Mouse (Mus musculus) hindlimb bud, embryonic 11.5 days (tissue): ENCODE data around the gene Mcm3ap.

Source experiments
- DNase-seq: peaks from one replicate; pipeline ENCODE4 v3.0.0-alpha.2; 2012; ENCODE audit warnings: low read depth, low spot score; ENCODE audit errors: extremely low spot score

Mcm3ap gene

DNA sequence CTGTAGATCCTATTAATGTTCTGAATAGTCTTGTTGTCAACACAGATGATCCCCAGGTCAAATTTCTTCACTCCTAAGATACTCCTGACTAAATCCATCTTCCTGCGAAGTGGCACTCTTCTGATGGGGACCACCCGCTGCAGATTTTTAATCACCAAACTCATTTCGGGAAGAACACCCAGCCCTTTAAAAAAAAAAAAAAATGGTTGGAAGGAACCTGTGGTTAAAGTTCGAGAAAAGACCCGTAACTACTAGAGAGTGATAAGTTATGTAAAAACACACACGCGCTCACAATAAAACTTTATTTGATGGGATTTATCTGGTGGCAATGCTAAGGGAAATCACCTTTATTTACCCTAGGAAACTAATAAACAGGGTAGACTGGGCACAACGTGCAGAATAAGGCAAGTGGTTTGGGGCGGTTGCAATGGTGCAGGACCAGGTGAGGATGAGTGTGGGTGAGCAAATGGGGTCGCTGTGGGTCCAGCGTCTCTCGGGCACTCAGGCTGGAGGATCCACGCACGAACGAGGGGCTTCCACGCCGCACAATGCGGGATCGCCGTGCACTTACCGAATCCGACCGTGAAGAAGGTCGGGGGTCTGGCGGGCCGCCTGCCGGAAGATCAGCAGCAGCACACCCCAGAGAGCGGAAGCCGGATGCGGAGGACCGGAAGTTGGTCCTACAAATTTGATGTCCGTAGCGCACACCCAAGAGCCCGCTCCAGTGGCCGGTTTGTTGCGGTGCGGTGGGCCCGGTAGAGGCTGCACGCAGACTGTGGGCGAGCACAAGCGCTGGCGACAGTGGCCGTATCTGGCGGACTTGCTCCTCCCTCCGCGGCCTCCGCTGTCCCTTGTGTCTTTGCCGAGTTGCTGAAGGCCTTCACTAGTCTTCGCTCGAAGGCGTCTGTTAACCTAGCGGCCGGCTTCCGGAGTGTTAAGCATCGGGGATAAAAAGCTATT, at the start of gene Mcm3ap, which contains the start of gene Ybey:
TSS of gene Mcm3ap (plus strand) at position 725 of the 960 bp plus-strand sequence.
TSS of gene Ybey (minus strand) at position 912 of the 960 bp plus-strand sequence.
- peak; percentile 70 for DNase-seq

DNA sequence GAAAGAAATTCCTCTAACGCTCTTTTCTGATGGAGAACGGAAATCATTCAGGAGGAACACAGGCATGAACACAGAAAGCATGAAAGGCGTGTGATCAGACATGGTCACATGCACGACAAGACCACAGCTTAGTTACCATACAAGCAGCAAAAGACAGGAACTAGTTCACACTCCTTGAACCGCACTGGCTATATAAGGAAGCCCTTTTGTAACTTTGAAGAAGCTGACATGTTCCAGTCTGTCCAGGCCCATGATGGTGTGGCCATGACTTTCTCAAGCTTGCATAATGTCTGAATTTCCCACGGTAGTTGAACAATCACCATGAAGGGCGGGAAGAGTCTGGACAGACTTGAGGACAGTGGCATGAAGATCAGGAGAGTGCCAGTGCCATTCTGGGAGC, 43.1 kb upstream of the Mcm3ap start:
- no peak for DNase-seq

DNA sequence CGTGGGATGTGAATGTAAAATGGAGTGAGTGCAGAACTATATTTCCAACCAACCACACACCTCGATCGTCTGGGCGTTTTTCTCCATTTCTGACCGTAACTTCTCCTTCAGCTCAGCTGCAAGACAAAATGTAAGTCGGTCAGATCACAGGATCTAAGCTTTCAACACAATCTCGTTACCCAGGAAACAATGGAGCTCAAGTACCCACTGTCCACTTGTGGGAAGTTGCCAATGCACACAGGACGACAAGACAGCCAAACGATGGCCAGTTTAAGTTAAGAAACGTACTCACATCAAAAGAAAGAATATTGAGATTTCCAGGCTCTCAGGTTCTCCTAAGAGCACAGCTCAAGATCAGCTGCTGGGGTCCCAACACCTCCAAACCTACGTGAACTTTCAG, 34.8 kb upstream of the Mcm3ap start:
- DNase-seq, result no peak

DNA sequence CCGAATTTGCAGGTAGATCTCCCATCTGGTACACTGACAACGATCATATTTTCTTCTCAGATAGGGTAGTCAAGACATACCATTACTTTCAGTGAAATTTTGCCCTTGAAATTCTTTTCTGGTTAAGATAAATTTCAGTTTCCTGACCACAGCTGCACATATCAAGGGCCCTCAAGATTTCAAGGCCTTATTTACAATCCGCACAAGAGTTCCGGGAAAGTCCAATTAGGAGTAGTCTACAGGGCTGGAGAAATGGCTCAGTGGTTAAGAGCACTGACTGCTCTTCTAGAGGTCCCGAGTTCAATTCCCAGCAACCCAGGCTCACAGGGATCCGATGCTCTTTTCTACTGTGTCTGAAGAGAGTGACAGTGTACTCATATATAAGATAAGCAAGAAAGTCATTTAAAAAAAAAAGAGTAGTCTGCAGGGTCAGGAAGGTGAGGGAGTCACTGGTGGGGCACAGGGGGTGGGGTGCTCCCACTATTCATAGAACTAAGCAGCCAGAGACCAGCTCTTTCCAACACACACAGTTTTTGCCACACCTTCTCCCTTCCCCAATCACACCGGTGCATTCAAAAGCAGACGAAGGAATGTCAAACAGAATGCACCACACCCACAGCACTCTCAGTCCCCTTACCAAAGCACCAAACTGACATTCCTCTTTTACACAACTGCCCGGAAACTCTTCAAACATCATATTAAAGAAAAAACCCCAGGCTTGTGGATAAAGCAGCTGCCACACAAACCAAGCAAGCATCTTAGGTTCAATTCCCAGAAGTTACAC, 29.4 kb upstream of the Mcm3ap start:
- no peak for DNase-seq

DNA sequence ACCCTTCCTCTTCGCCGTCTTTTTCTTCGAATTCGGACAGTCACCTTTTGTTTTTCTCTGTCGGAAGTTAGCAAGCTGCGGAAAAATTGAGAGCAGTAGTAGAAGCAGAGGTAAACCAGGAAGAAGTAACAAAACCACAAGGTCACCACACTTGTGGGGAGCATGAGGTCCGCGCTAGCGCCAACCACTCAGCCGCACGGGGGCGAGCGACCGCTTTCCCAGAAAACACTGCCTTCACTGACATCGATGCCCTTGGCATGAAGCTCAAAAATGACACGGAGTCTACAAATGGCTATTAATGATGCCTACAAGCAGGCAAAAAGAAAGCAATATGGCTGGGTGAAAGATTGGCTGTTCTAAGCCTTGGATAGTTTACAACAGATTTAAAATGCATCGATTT, 28.4 kb upstream of the Mcm3ap start, which contains the start of gene AC141477.1:
TSS of gene AC141477.1 (minus strand) at position 164 of the 400 bp plus-strand sequence.
- DNase-seq, result no peak

DNA sequence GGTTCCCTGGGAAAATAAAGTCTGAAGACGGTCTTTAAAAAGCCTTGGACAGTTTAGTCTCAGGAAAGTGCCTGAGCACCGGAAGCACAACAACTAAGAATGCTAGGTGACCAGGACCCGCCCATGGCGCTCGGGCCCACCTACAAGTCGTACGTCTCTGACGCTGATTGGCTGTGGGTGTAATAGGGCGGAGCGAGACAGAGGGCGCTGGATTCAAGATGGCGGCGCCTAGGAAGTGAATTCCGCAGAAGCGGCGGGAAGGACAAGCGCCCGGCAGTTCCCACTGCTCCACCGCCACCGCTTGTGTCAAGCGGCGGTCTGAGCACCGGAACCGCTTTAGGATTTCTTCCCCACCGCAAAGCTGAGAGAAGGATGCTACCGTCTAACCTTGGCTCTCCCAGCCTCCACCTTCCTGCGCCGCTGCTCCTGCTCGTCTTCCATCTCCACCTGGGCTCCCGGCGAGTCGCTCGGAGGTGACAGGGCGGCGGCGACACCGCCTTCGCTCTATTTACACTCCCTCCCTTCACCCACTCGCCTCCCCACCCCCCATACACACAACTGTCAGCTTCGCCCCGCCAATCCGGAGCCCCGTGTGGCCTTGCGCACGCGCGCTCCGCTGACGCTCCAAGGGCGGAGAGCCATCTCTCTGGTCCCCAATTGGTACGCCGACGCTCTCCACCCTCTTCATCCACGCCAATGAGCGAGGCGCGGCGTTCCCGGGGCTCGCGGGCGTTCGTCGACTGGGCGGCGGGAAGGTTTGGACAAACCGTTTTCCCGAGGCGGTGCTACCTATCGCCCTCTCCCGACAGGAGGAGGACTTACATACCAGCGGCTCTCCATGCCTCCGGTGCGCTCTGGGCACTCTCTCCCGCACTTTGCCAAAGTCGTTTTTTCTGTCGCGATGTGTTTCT, 26.3 kb upstream of the Mcm3ap start, which contains the start of gene Pcnt:
TSS of gene Pcnt (minus strand) at position 609 of the 911 bp plus-strand sequence.
- DNase-seq, result peak; percentile 93

DNA sequence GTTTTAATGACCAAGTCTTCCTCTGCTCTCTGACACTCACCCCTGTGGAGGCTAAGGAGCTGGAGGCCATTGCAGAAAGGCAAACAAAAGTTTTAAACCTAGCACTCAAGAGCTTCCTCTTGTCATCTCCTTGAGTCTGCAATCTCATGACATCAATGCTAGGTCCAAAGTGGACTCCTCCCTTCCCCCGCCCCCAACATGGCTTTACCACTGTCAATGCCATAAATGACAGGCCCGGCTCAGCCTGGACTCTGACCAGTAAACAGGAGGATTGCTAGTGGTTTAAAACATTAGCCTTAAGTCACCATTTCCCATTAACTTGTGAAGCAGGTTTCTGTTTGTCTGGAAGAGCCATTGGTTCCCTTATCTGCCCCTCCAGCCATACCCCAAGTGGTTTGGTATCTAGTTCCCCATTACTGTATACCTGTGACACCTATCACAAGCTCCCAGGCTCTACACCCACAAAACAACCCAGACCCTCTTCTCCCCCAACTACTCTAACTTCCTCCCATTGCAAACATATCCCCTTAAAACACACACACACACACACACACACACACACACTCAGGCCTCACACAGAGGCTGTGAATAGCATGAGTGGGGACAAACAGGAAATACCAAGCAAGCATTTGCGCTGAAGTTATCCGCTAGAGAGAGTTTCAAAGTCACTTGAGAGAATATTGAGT, 22.6 kb upstream of the Mcm3ap start:
- DNase-seq, result no peak

DNA sequence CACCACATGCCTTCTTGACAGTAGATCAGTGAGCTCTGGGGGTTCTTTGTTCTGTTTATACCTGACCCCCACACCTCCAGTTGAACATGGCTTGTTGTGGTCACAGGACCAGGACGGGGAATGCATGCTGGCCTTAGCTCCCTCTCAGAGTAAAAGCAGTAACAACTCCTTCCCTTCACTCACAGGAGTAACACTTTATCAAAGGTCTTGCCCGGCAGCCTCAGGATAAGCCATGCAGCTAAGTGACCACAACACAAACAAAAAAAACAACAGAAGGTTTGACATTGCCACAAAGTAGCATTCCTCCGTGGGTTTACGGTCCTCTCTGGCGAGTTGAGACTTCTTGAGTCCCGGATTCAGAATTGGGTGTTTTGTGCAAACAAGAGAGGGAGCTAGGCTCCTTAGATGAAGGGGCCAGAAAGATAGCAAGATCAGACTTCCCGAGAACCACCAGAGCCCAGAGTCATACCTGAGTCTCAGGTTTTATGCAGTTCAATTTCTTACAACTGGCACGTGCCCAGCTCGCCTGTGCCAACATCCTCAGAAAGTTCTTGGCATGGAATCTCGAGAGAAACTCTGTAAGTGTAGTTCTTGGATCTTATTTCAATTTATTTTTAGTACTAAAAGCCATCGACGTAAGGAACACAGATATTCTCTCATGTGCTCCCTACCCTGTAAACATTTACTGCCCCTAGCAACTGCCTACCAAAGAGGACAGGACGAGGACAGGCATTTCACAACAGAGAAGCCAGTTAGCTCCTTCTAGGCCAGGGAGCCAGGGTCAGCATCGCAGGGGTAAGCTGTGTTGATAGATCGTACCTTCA, 21.1 kb upstream of the Mcm3ap start:
- DNase-seq, result no peak

DNA sequence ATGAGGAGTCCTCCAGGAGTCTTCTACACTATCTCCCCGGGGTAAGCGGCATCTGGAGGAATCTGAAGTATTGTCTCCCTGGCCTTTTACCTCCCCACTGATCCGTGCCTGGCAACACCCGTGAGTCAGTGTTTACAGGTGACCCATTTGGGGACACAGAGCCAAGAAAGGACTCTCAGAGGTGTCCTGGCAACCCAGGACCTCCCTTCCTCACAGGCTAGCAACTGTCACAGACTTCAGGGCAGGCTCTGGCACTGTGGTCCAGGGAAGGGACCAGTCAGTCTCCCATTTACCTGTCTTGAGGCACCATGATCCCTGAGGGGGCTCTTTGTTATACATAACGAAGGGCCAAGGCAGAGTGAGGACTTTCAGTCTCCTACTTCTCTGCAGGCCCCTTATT, 19.9 kb upstream of the Mcm3ap start, which contains the start of gene 2610028H24Rik:
TSS of gene 2610028H24Rik (plus strand) at position 231 of the 400 bp plus-strand sequence.
- DNase-seq, result no peak

DNA sequence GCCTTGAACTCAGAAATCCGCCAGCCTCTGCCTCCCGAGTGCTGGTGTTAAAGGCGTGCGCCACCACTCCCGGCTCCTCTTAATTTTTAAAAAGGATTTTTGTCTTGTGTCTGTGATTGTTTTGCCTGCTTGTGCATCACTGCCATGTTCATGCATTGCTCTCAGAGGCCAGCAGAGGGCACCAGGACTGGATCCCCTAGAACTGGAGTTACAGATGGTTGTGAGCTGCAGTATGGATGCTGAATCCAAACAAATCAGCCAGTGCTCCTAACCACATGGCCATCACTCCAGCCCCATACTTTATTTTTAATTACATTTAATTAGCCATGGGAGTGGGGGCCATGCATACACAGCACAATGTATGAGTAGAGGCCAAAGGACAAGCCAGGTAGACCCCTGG, 13.4 kb upstream of the Mcm3ap start:
- peak; percentile 22 for DNase-seq

DNA sequence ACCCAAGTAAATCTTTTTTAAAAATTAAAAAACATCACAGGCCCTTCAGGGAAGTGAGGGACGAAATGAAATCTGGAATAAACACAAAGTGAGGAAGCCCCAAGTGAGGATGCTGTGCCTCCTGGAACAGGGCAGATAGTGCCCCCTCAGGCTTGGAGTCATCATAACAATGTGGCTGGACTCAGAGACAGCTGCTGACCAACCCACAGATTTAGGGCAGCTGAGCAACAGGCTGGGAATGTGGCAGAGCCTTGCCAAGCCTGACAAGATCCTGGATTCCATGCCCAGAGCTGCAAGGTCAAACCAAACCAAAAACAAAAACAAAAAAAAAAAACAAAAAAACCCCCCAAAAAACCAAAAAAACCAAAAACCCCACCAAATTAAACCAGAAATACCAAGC, 7.5 kb upstream of the Mcm3ap start:
- DNase-seq, result no peak

DNA sequence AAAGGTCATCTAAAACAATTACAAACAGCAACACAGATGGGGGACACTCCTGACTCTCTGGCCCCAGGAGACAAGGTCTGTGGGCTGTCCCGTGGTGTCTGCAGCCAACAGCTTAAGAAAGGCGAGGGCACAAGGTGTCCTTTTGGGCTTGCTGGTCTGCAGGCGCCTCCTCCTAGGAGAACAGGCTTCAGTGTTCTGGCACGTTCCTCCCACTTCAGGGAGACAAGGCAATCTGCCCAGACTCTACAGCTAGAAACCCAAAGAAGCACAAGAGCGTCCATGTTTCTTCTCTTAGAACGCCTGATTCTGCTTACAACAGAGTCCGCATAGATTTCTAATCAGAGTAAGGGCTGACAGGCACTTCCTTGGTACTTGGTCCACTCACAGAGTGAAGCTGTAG, 6.4 kb upstream of the Mcm3ap start:
- no peak for DNase-seq

DNA sequence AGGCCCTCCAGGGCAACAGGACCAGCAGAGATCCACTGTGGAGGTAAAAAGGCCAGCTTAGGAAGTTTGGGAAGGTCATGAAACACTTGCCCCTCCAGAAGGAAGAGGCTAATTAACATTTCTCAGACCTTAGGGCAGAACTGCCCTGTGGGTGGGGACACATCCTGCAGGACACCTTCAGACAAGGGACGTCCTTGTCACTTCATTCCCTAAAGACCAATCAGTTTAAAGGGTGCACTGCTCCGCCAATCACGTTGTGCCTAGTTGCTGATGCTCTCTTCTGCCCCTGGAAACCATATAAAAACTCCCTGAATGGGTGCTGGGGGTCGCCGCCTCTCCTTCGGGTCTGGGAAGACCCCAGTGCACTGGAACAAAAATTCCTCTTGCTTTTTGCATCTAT, 6.0 kb upstream of the Mcm3ap start:
- DNase-seq, result no peak

DNA sequence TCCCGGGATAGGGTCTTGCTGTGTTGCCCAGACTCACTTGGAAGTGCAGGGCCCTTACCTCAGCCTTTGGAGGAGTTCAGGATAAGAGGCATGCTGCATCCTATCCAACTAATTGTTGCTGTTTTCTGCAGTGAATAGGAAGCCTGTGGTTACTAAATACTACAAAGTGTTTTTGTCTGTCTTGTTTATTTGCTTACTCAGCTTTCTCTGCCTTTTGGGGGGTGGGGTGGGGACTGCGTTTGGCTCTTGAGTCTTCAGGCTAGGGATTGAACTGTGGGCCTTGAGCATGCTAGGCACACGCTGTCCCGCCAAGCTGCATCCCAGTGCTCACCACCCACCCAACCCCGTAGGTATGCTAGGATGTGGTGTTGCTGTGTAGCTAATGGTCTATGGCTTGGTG, 5.0 kb downstream of the Mcm3ap start:
- no peak for DNase-seq

DNA sequence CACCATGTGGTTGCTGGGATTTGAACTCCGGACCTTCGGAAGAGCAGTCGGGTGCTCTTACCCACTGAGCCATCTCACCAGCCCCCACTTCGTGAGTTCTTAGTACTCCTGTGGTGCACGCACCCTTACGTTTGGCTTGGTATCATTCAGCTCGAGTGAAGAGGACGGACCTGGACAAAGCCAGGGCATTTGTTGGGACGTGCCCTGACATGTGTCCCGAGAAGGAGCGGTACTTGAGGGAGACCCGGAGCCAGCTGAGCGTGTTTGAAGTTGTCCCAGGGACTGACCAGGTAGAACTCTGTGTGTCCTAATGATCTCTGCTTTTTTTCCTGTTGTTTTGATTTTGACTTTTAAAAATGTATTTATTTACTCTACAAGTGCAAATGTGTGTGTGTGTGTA, 12.1 kb downstream of the Mcm3ap start:
- DNase-seq, result no peak

DNA sequence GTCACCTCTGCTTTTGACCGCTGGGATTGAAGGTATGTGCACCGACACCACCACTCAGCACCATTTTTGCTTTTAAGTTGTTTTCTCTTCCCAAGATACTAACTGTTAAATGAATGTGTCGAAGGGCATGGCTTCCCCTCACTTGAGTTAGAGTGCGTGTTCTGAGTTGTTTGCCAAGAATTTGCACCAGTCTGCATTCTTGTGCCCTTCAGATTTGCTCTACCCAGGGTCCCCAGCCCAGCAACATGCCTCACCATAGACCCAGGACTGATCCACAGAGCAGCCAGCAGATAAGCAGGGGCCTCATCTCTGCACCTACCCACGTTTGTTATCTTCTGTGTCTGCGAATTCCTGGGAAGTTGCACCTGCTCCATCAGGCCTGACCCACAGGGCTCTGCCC, 12.8 kb downstream of the Mcm3ap start:
- DNase-seq, result no peak

DNA sequence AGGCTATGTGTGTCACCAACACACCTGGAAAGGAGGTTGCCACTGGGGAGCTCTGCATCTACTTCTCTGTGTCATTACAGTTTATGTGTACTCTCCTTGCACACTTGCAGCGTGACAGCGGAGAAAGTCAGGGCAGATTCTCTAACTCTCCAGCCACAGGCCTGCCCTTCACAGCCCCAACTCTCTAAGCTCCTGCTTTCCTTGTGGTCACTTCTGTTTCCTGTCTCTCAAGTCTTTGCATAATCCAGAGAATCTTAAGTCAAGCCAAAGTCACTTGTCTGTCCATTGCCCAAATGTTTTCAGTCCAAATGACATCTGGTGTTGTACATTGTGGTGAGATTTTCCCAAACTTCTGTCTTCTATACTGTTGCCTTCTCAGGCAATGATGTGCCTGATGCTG, 17.6 kb downstream of the Mcm3ap start:
- no peak for DNase-seq

DNA sequence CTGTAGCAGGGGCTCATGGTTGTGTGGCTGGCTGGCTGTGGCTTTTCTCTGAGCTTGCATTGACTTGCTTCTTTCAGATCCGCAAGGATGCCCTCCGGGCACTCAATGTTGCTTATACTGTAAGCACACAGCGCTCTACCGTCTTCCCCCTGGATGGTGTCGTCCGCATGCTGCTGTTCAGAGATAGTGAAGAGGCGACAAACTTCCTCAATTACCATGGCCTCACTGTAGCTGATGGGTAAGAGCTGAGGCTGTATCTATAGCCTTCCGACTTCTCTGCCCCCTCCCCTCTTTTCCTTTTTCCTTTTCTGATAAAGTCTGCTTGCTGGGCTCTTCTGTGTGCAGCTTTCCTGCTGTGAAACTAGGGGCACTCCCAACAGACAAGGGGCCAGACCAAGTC, 19.5 kb downstream of the Mcm3ap start:
- no peak for DNase-seq

DNA sequence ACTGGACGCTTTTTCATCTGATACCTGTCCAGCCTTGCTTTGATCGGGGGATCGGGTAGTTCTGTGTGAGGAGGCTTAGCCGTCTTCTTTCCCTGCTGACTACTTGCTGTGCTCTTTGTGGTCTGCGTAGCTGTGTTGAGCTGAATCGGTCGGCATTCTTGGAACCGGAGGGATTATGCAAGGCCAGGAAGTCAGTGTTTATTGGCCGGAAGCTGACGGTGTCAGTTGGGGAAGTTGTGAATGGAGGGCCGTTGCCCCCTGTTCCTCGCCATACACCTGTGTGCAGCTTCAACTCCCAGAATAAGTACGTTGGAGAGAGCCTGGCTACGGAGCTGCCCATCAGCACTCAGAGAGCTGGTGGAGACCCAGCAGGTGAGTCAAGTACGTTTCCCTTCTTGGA, 20.5 kb downstream of the Mcm3ap start:
- DNase-seq, result no peak
